Mouse (Mus musculus) stomach, postnatal 0 days (tissue): ENCODE data around the gene Chst15.

Source experiments
- CTCF ChIP-seq: IDR thresholded peaks from 2 replicates; pipeline ENCODE4 v1.5.1; 2016; ENCODE audit warnings: antibody characterized with exemption, low read depth, mild to moderate bottlenecking, moderate library complexity
- EP300 ChIP-seq: optimal IDR thresholded peaks from 2 replicates; pipeline ENCODE3; 2016; ENCODE audit warnings: antibody characterized with exemption

GRCm38 (mm10) chr7:132223452-132224141 lies 93.4 kb downstream of the Chst15 start:
- no peak for TF ChIP-seq CTCF
- TF ChIP-seq EP300, result no peak
